Mouse (Mus musculus) cerebellum, adult 2 months (tissue): ENCODE data around the gene Gm49380.

Experiments
- CTCF ChIP-seq: fragments of 200-500 bp; IDR thresholded peaks from 2 replicates; pipeline ENCODE4 v1.5.1; 2011; ENCODE audit warnings: low read depth, mild to moderate bottlenecking, control low read depth, low read length, moderate library complexity, borderline replicate concordance; ENCODE audit not compliant: insufficient read depth
- POLR2A ChIP-seq: fragments of 200-500 bp; IDR thresholded peaks from 2 replicates; pipeline ENCODE4 v1.6.1; 2011; ENCODE audit warnings: low read length, control low read depth, borderline replicate concordance; ENCODE audit not compliant: insufficient read depth

GRCm38 (mm10) chr9:44079997-44080780 is 33.1 kb downstream of the Gm49380 start:
- no peak for TF ChIP-seq CTCF
- no peak for TF ChIP-seq POLR2A
